Mouse (Mus musculus): ENCODE data around the gene Stim1. TPM values are rescaled to one million over a fixed set of nuclear protein-coding genes. Genes with fewer than 3 reads are reported as not detected.
A peak's percentile ranks its signal among the peaks of the same experiment; 100 is the strongest.

Stim1 gene
- total RNA-seq, 2 experiments from 2014 or later = 76.4 to 77.1 TPM

- DNase-seq = peak; percentile 48
Observed at GRCm38 (mm10) chr7:102305596-102305995, 38.0 kb downstream of the Stim1 start.

- DNase-seq = no peak
Observed at GRCm38 (mm10) chr7:102310266-102310665, 42.7 kb downstream of the Stim1 start.

GRCm38 (mm10) chr7:102310821-102311220 lies 43.2 kb downstream of the Stim1 start:
- DNase-seq = peak; percentile 21

DNA sequence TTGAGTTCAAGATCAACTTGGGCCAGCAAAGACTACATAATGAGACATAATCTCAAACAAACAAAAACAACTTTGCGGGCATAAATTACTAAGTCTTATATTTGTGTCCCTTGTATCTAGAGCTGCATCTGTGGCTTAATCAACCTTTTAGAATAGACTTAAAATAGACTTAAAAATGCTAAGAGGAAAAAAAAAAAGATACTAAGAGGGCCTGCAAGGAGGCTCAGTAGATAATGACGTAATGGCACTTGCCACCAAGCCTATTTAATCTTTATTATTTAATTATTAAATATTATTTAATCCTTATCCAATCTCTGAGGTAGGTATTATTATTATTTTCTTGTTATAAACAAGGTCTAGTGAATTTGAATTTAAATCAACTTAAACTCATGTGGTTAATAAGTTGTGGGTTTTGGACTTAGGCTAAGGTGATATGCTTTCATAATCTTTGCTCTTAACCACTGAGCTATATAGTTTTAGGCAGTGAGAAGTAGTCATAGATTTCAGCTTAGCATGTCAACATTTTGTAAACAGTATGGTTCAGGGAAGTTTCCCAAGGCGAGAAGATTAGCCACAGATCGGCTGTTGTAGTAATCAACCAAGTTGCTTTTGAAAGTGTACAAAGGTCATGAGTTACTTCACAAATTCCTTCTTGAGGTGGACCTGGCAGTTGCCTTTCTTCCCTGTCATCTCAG lies 45.4 kb downstream of the Stim1 start:
- DNase-seq = no peak

GRCm38 (mm10) chr7:102313535-102313863 lies 45.9 kb downstream of the Stim1 start:
- no peak for DNase-seq

- no peak for DNase-seq
Observed at GRCm38 (mm10) chr7:102314107-102314506, 46.5 kb downstream of the Stim1 start.

DNA sequence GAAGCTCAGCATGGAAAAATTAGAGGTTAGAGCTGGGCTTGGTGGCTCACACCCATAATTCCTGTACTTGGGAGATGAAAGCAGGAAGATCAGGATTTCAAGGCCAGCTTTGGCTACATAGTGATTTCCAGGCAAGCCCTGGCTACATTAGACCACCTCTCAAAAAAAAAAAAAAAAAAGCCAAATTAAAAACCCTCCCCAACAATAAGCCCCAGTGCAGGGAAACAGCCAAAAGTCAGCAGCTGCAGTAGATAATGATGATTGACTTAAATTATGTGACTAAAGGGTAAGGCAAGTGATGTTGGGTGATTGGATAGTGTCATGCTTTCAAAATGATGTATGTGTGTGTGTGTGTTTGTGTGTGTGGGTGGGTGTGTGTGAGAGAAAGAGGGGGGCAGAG lies 47.3 kb downstream of the Stim1 start:
- DNase-seq = no peak

GRCm38 (mm10) chr7:102315435-102315834 lies 47.8 kb downstream of the Stim1 start:
- no peak for DNase-seq

GRCm38 (mm10) chr7:102317583-102318168 lies 50.1 kb downstream of the Stim1 start:
- DNase-seq = no peak

DNA sequence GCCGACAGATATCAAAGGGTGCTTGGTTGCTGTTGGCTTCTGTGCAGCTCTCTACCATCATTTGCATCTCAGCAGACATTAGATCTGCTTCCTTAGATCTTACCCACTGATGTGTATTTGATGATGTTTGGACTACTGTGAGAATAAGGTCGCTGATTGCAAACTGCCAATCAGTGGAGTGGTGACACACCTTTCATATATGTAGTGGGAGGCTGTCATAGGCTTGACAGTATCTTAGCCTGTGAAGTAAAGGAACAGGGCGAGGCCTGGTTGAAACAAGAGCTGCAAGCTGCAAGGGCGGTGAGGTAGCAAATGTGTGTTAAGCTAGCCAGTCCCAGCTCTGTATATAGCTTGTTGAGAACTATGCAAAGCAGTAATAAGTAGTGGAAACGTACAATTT lies 54.5 kb downstream of the Stim1 start:
- no peak for DNase-seq

DNA sequence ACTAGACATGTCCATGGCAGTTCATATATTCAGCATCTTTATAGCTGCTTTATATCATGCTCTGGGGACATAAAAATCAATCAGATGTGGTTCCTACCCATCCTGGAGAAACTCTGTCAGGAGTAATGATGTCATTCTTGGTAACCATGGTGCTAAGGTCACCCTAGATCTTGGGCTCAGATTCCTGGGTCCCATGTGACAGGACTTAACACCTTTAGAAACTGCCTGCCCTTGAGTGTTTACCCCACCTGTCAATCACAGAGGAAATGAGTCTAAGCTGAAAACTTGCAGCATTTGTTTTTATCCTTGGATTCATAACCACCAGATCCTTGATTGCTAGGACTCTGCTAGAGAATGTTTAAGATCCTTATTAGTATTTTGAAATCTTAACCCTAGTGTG lies 58.7 kb downstream of the Stim1 start:
- DNase-seq = no peak

GRCm38 (mm10) chr7:102330270-102330669 lies 62.7 kb downstream of the Stim1 start:
- no peak for DNase-seq

DNA sequence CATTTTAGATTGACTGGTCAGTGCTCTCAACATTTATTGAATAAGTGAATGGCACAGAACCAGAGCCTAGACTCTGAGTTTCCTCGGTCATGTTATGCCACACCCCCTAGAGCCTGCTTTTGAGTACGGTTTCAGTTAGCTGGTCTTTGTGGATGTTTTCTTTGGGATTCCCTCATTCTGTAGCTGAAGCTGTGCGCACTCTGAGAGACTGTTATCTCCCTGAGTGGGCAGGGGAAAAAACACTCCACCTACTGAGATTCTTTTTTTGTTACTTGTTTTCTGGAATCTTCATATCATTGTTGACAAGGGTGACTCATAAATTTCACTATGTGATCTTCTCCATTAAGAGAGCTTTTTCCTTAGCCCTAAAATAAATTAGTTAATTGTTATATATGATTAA lies 63.9 kb downstream of the Stim1 start:
- DNase-seq = no peak

DNA sequence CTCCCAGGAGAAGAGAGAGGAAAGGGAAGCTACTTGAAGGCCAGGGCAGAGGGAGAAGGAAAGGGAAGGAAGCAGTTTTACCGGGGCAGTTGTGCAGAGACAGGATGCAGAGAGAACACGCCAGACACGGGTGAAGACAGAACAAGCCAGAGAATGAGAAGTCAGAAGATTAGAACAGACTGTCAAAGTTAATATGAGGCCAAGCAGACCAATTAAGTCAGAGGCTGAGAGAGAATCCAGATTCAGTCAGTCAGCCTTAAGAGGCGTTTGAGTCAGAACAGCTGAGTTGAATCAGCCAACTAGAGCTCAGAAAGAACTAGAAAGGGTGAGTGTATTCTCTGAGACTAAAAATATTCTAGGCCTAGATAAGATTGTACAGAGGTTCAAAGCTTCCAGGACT lies 66.1 kb downstream of the Stim1 start:
- no peak for DNase-seq

DNA sequence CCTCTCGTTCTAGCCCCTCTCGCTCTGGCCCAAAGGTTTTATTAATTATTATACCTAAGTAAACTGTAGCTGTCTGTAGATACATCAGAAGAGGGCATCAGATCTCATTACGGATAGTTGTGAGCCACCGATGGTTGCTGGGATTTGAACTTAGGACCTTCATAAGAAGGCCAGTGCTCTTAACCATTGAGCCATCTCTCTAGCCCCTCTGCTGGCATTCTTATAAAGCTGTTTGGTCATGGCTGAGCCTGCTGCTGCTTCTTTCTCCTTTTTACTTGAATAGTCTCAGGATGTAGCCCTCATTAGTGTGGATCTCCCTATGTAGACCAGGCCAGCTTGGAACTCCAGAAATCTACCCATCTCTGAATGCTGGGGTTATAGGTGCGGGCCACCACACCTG lies 69.7 kb downstream of the Stim1 start:
- no peak for DNase-seq

- DNase-seq = peak; percentile 58
Observed at GRCm38 (mm10) chr7:102337898-102338297, 70.3 kb downstream of the Stim1 start.

GRCm38 (mm10) chr7:102338956-102339355 lies 71.3 kb downstream of the Stim1 start:
- DNase-seq = no peak

- DNase-seq = no peak
Observed at GRCm38 (mm10) chr7:102345893-102346292, 78.3 kb downstream of the Stim1 start.

DNA sequence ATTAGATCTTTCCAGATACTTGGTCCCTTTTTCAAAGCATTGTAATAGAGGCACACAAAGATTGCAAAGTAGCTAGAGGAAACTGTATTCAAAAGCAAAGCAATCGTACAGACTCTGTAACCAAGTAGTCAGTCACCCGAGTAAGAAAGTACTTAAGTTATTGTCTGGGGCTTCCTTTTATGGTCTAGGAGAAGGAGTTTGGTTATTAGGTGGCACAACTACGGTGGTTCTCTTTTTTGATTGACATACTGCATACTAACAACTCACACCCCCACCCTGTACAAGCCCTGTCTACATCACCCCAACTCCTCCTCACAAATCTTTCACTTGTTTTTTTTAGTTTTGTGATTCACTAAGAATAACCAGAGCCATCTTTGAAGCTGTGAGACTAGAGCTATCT lies 79.7 kb downstream of the Stim1 start:
- no peak for DNase-seq

GRCm38 (mm10) chr7:102348681-102349080 lies 81.1 kb downstream of the Stim1 start:
- DNase-seq = no peak

GRCm38 (mm10) chr7:102349236-102349635 lies 81.6 kb downstream of the Stim1 start:
- DNase-seq = no peak

GRCm38 (mm10) chr7:102353420-102353819 lies 85.8 kb downstream of the Stim1 start:
- DNase-seq = no peak

GRCm38 (mm10) chr7:102358124-102358523 lies 90.5 kb downstream of the Stim1 start:
- DNase-seq = no peak

DNA sequence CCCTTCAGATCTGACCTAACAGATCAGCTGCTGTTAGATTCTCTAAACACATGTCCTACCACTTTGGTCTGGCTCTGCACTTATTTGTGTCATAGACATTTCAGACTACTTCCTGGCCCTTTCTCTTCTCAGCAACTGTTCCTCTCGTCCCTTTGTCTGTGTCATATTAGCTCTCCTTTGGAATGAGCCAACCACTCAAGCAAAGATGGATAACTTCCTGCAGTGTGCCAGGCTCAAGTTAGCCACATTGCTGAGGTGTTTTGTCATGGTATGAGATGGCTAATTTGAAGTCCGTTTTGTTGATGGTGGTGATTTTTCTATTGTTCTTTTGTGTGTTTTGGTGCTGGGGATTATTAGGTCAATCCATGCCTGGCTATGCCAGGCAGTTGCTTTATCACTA lies 93.7 kb downstream of the Stim1 start:
- DNase-seq = no peak

GRCm38 (mm10) chr7:102363853-102364252 lies 96.2 kb downstream of the Stim1 start:
- DNase-seq = no peak
